Mouse (Mus musculus): ENCODE data around the gene Rnf182.

DNA sequence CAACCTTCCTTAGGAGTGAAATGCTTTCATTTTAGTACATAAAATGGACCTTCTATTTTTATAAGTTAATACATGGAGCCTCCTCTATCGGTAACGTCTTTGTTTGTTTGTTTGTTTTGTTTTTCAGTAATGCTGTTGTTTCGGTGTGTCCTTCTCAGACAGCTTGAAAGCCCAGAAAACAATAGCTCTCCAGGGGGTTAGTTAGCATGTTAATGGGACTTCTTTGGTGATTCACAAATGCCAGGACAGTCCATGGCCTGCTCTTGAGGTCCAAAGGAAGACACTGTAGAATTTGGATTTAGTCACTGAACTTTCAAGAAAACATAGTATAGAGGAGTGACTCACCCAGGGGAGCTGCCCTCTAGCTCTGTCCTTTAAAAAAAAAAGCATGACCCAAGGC is 843 bp upstream of the Rnf182 start:
- TF ChIP-seq CTCF (conservative IDR thresholded peaks at IDR 0.05; ENCODE audit: low read length) (no peak), NANOG (IDR thresholded peaks at IDR 0.05; ENCODE audit: borderline replicate concordance, low read length) (peak; percentile 36; the same call in 1 of the 2 replicates), POU5F1 (IDR thresholded peaks at IDR 0.05; ENCODE audit: borderline replicate concordance, low read length) (no peak; the same call in 1 of the 2 replicates)

Data from E14TG2a.4 (cell line).